Mouse (Mus musculus) heart, embryonic 12.5 days (tissue): Measurements from ENCODE around the gene Ghrh. TPM values are rescaled to one million over a fixed set of nuclear protein-coding genes. Genes with fewer than 3 reads are reported as not detected.

Source experiments
- polyA plus RNA-seq: library from polyadenylated mRNA; unstranded; fragments of >200 nt; fragmentation: Nextera tagmentation; extraction: Ambion mirVana; gene quantifications from 2 replicates; pipeline ENCODE4 v1.2.1, GENCODE M21; 2016

The Ghrh gene
- polyA plus RNA-seq, 1 experiment from 2014 or later, result not detected

Other genes with a start within 250 kb of the Ghrh start
- gene Samhd1, start 212.2 kb downstream of the Ghrh start, polyA plus RNA-seq, result 17.2 and 18.0 TPM in 2 replicates
- 20.7 and 21.4 TPM in 2 replicates for gene Rbl1, start 143.0 kb downstream of the Ghrh start, polyA plus RNA-seq
- gene Rpn2, start 68.5 kb downstream of the Ghrh start, polyA plus RNA-seq, result 202 and 207 TPM in 2 replicates
- gene Mroh8, start 68.0 kb downstream of the Ghrh start, polyA plus RNA-seq, result 0.22 and 0.46 TPM in 2 replicates
- 53.5 and 56.4 TPM in 2 replicates for gene Manbal, start 20.1 kb upstream of the Ghrh start, polyA plus RNA-seq
- 10.9 and 13.4 TPM in 2 replicates for gene Src, start 70.9 kb upstream of the Ghrh start, polyA plus RNA-seq
- gene Nnat, start 212.6 kb upstream of the Ghrh start, polyA plus RNA-seq, result 169 and 173 TPM in 2 replicates
- 35.9 and 37.0 TPM in 2 replicates for gene Blcap, start 223.8 kb upstream of the Ghrh start, polyA plus RNA-seq